In the genomic region with DNA sequence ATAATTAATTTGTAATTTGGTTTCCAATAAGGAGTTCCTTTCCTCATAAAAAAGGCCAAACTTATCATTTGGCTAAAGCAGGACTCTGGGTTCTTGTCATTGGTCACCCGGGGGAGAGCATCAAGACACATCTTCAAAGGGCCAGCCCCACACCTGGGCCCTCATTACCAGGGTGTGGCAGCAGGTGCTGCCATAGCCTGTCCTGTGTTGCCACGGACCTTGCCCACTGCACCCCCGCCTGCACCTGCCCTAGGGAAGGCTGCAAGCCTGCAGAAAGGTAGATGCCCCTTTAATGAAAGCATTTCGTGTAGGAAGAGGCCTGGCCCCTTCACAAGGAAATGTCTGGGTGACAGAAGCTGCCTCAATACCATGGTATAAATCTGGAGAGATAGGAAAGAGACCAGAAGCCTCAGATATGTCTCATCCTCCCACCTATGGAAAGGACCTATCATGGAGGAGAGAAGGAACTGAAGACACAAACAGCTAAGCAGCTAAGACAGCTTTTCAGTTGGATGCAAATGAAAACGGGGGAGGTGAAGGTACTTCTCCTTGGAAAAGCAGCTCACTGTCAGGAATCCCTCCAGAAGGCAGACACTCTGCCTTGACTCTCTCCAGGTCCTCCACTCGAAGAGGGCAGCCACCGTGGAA, we compare ENCODE assay signal across 36 mouse cellular contexts. TPM values are rescaled to one million over a fixed set of nuclear protein-coding genes. Genes with fewer than 3 reads are reported as not detected.
A peak's percentile ranks its signal among the peaks of the same experiment; 100 is the strongest.
DNase-seq lines count a peak whose midpoint lies in the region; ATAC-seq and TF ChIP-seq lines count a peak whose summit lies in the region.
"Had no signal": no experiment of that assay in that cellular context is flagged by ENCODE, and none has a peak within 500 bp of the region (broad histone marks: within the 10 kb centered on the region; RNA-seq: fewer than 3 reads in every experiment).

No protein-coding gene starts in this region.

- H3K4me2 ChIP-seq in intestine, postnatal 0 days (replicated peaks; ENCODE audit: low read depth), result no peak overlapping the region
- no peak overlapping the region for H3K4me2 ChIP-seq in hindbrain, postnatal 0 days (ENCODE audit: low read depth, low read length)
- H3K4me2 ChIP-seq: embryonic facial prominence, embryonic 13.5 days; forebrain, embryonic 12.5 days; forebrain, embryonic 15.5 days; heart, embryonic 12.5 days; heart, embryonic 15.5 days; hindbrain, embryonic 15.5 days had no signal

- no peaks in the 10 kb centered on the region for H3K36me3 ChIP-seq in intestine, postnatal 0 days (ENCODE audit: control insufficient read depth, insufficient read depth)
- no peaks in the 10 kb centered on the region for H3K36me3 ChIP-seq in hindbrain, postnatal 0 days (ENCODE audit: insufficient read depth, low read length)
- H3K36me3 ChIP-seq: embryonic facial prominence, embryonic 10.5 days; embryonic facial prominence, embryonic 13.5 days; forebrain, embryonic 12.5 days; forebrain, embryonic 15.5 days; G1E; heart, embryonic 12.5 days; heart, embryonic 15.5 days; hindbrain, embryonic 15.5 days had no signal

- TF ChIP-seq CTCF in intestine, postnatal 0 days (IDR thresholded peaks at IDR 0.05; ENCODE audit: low read depth), result 0 out of 2 replicates have a peak, but pooled peaks have one; percentile 3
- TF ChIP-seq CTCF in hindbrain, postnatal 0 days (IDR thresholded peaks at IDR 0.05; ENCODE audit: low read depth), result no peak

- H3K27me3 ChIP-seq in intestine, postnatal 0 days (replicated peaks; ENCODE audit: control insufficient read depth, insufficient read depth, low read length), result no peaks in the 10 kb centered on the region
- no peaks in the 10 kb centered on the region for H3K27me3 ChIP-seq in hindbrain, postnatal 0 days (ENCODE audit: insufficient read depth, low read length)
- H3K27me3 ChIP-seq: embryonic facial prominence, embryonic 13.5 days; forebrain, embryonic 12.5 days; forebrain, embryonic 15.5 days; heart, embryonic 15.5 days; hindbrain, embryonic 15.5 days; Patski had no signal

- DNase-seq in frontal cortex, adult 2 months (ENCODE audit: extremely low spot score in 1 of 2, low spot score in 1 of 2), result peak; percentile 6 to 22
- no peak for DNase-seq in frontal cortex, postnatal 10 days (ENCODE audit: low spot score in 2 of 2)
- DNase-seq in right cerebral cortex, adult 18-20 months, result peak; percentile 11
- DNase-seq in right cerebral cortex, postnatal 4 days, result no peak
- no peak for DNase-seq in heart, postnatal 36 days
- no peak for DNase-seq in hindbrain, postnatal 0 days (ENCODE audit: low spot score)
- DNase-seq: adrenal gland, postnatal 10 days; adrenal gland, postnatal 36 days; B cell, adult 2 months; cerebellum, adult 11 months; cerebellum, adult 2 months; cerebellum, adult 9-11 months; cerebellum, postnatal 25 days; embryo, embryonic 11 days; gastrocnemius, postnatal 25 days; heart, adult 18-20 months; heart, postnatal 10 days; heart, postnatal 4 days; kidney, adult 11 months had no signal

- no peak overlapping the region for H3K27ac ChIP-seq in intestine, postnatal 0 days (ENCODE audit: low read depth, low read length)
- H3K27ac ChIP-seq in hindbrain, postnatal 0 days, result no peak overlapping the region
- H3K27ac ChIP-seq: embryonic facial prominence, embryonic 10.5 days; embryonic facial prominence, embryonic 13.5 days; forebrain, embryonic 12.5 days; forebrain, embryonic 15.5 days; heart, embryonic 15.5 days; hindbrain, embryonic 15.5 days had no signal

- no peaks in the 10 kb centered on the region for H3K9me3 ChIP-seq in intestine, postnatal 0 days (ENCODE audit: control insufficient read depth)
- no peaks in the 10 kb centered on the region for H3K9me3 ChIP-seq in hindbrain, postnatal 0 days (ENCODE audit: low read length)
- H3K9me3 ChIP-seq: forebrain, embryonic 12.5 days; forebrain, embryonic 15.5 days; heart, embryonic 15.5 days; hindbrain, embryonic 15.5 days had no signal

- no peak overlapping the region for H3K4me3 ChIP-seq in intestine, postnatal 0 days (ENCODE audit: low read depth, low read length)
- H3K4me3 ChIP-seq in hindbrain, postnatal 0 days (ENCODE audit: low read length), result no peak overlapping the region
- H3K4me3 ChIP-seq: embryonic facial prominence, embryonic 10.5 days; embryonic facial prominence, embryonic 13.5 days; erythroblast, embryonic 14.5 days; forebrain, embryonic 12.5 days; forebrain, embryonic 15.5 days; heart, embryonic 12.5 days; heart, embryonic 15.5 days; hindbrain, embryonic 15.5 days had no signal

- intact Hi-C loops in heart, postnatal 36 days (cut with DNase I), result no loop called here

- 43% methylated on average over 7 of the region's 7 CpGs for WGBS in intestine, postnatal 0 days
- WGBS in hindbrain, postnatal 0 days, result 68% methylated on average over 7 of the region's 7 CpGs

- no peaks in the 10 kb centered on the region for H3K4me1 ChIP-seq in intestine, postnatal 0 days (replicated peaks; ENCODE audit: control insufficient read depth, insufficient read depth, low read length)
- no peaks in the 10 kb centered on the region for H3K4me1 ChIP-seq in hindbrain, postnatal 0 days (ENCODE audit: insufficient read depth, low read length)
- H3K4me1 ChIP-seq: embryonic facial prominence, embryonic 13.5 days; forebrain, embryonic 12.5 days; forebrain, embryonic 15.5 days; heart, embryonic 12.5 days; heart, embryonic 15.5 days; hindbrain, embryonic 15.5 days had no signal

- no peak overlapping the region for H3K9ac ChIP-seq in intestine, postnatal 0 days (ENCODE audit: low read depth, low read length)
- no peak overlapping the region for H3K9ac ChIP-seq in hindbrain, postnatal 0 days (replicated peaks; ENCODE audit: low read length)
- H3K9ac ChIP-seq: embryonic facial prominence, embryonic 13.5 days; forebrain, embryonic 12.5 days; forebrain, embryonic 15.5 days; heart, embryonic 12.5 days; heart, embryonic 15.5 days; hindbrain, embryonic 15.5 days had no signal

- ATAC-seq in intestine, postnatal 0 days, result peak; percentile 93
- no peak for ATAC-seq in hindbrain, postnatal 0 days
- ATAC-seq: forebrain, embryonic 15.5 days; Patski had no signal

RNA-seq across cellular contexts. Expression of a gene that starts 0.5 kb away (rescaled TPM):
- polyA plus RNA-seq in frontal cortex, adult 2 months (2012; rRNA removed), result 0.06 TPM in 1 of 2 replicates, not detected in the other
- not detected in 2 replicates for polyA plus RNA-seq in intestine, postnatal 0 days (2015; fragmentation: Nextera tagmentation; extraction: Ambion mirVana)
- total RNA-seq in heart, postnatal 36 days (2021), result not detected
- not detected in 2 replicates for total RNA-seq in hindbrain, postnatal 0 days (2014; rRNA removed)
- polyA plus RNA-seq in hindbrain, postnatal 0 days (2015; fragmentation: Nextera tagmentation; extraction: Ambion mirVana), result not detected in 2 replicates
- total RNA-seq: adrenal gland, adult 18-20 months; adrenal gland, postnatal 10 days; adrenal gland, postnatal 36 days; CH12.LX; G1E; gastrocnemius, adult 8-10 months; gastrocnemius, postnatal 25 days; heart, adult 18-20 months; heart, postnatal 10 days; heart, postnatal 4 days had no signal
- polyA plus RNA-seq: cerebellum, adult 2 months; embryonic facial prominence, embryonic 10.5 days; erythroblast, embryonic 14.5 days; forebrain, embryonic 12.5 days; forebrain, embryonic 15.5 days; G1E; heart, embryonic 12.5 days; heart, embryonic 15.5 days; hindbrain, embryonic 11.5 days; hindbrain, embryonic 15.5 days; Patski had no signal

RNA-seq across cellular contexts. Expression of a gene that starts 7.5 kb away (rescaled TPM):
- polyA plus RNA-seq in frontal cortex, adult 2 months (2012; rRNA removed), result not detected in 2 replicates
- polyA plus RNA-seq in intestine, postnatal 0 days (2015; fragmentation: Nextera tagmentation; extraction: Ambion mirVana), result 0.26 and 0.44 TPM in 2 replicates
- not detected for total RNA-seq in heart, postnatal 36 days (2021)
- total RNA-seq in hindbrain, postnatal 0 days (2014; rRNA removed), result 0.78 TPM in 1 of 2 replicates, not detected in the other
- polyA plus RNA-seq in hindbrain, postnatal 0 days (2015; fragmentation: Nextera tagmentation; extraction: Ambion mirVana), result 0.16 TPM in 2 replicates
- total RNA-seq: adrenal gland, adult 18-20 months; adrenal gland, postnatal 10 days; adrenal gland, postnatal 36 days; CH12.LX; G1E; gastrocnemius, adult 8-10 months; gastrocnemius, postnatal 25 days; heart, adult 18-20 months; heart, postnatal 10 days; heart, postnatal 4 days had no signal
- polyA plus RNA-seq: cerebellum, adult 2 months; cortical plate, adult 2 months; embryonic facial prominence, embryonic 10.5 days; erythroblast, embryonic 14.5 days; forebrain, embryonic 12.5 days; forebrain, embryonic 15.5 days; G1E; heart, embryonic 12.5 days; heart, embryonic 15.5 days; hindbrain, embryonic 11.5 days; hindbrain, embryonic 15.5 days; Patski had no signal

RNA-seq across cellular contexts. Expression of a gene that starts 16.9 kb away (rescaled TPM):
- not detected in 2 replicates for polyA plus RNA-seq in frontal cortex, adult 2 months (2012; rRNA removed)
- polyA plus RNA-seq in intestine, postnatal 0 days (2015; fragmentation: Nextera tagmentation; extraction: Ambion mirVana), result 0.09 and 0.16 TPM in 2 replicates
- not detected for total RNA-seq in heart, postnatal 36 days (2021)
- total RNA-seq in hindbrain, postnatal 0 days (2014; rRNA removed), result not detected in 2 replicates
- 0.14 TPM in 1 of 2 replicates, not detected in the other for polyA plus RNA-seq in hindbrain, postnatal 0 days (2015; fragmentation: Nextera tagmentation; extraction: Ambion mirVana)
- total RNA-seq: CH12.LX; G1E; gastrocnemius, adult 8-10 months; heart, adult 18-20 months; heart, postnatal 10 days; heart, postnatal 4 days had no signal
- polyA plus RNA-seq: cerebellum, adult 2 months; cortical plate, adult 2 months; embryonic facial prominence, embryonic 13.5 days; erythroblast, embryonic 14.5 days; forebrain, embryonic 12.5 days; forebrain, embryonic 15.5 days; G1E; heart, embryonic 12.5 days; heart, embryonic 15.5 days; hindbrain, embryonic 11.5 days; hindbrain, embryonic 15.5 days; Patski had no signal

RNA-seq across cellular contexts. Expression of a gene that starts 32.9 kb away (rescaled TPM):
- not detected in 2 replicates for polyA plus RNA-seq in frontal cortex, adult 2 months (2012; rRNA removed)
- polyA plus RNA-seq in intestine, postnatal 0 days (2015; fragmentation: Nextera tagmentation; extraction: Ambion mirVana), result not detected in 2 replicates
- not detected for total RNA-seq in heart, postnatal 36 days (2021)
- not detected in 2 replicates for total RNA-seq in hindbrain, postnatal 0 days (2014; rRNA removed)
- polyA plus RNA-seq in hindbrain, postnatal 0 days (2015; fragmentation: Nextera tagmentation; extraction: Ambion mirVana), result 0.13 TPM in 1 of 2 replicates, not detected in the other
- total RNA-seq: adrenal gland, adult 18-20 months; adrenal gland, postnatal 10 days; adrenal gland, postnatal 36 days; CH12.LX; gastrocnemius, adult 8-10 months; gastrocnemius, postnatal 25 days; heart, adult 18-20 months; heart, postnatal 10 days; heart, postnatal 4 days had no signal
- polyA plus RNA-seq: cerebellum, adult 2 months; cortical plate, adult 2 months; embryonic facial prominence, embryonic 10.5 days; erythroblast, embryonic 14.5 days; forebrain, embryonic 12.5 days; forebrain, embryonic 15.5 days; G1E; gonadal fat pad, adult 2 months; hindbrain, embryonic 11.5 days; Patski had no signal

RNA-seq across cellular contexts. Expression of a gene that starts 38.2 kb away (rescaled TPM):
- polyA plus RNA-seq in frontal cortex, adult 2 months (2012; rRNA removed), result not detected in 2 replicates
- 0.07 TPM in 1 of 2 replicates, not detected in the other for polyA plus RNA-seq in intestine, postnatal 0 days (2015; fragmentation: Nextera tagmentation; extraction: Ambion mirVana)
- not detected for total RNA-seq in heart, postnatal 36 days (2021)
- not detected in 2 replicates for total RNA-seq in hindbrain, postnatal 0 days (2014; rRNA removed)
- not detected in 2 replicates for polyA plus RNA-seq in hindbrain, postnatal 0 days (2015; fragmentation: Nextera tagmentation; extraction: Ambion mirVana)
- total RNA-seq: adrenal gland, adult 18-20 months; adrenal gland, postnatal 10 days; adrenal gland, postnatal 36 days; CH12.LX; G1E; gastrocnemius, adult 8-10 months; gastrocnemius, postnatal 25 days; heart, adult 18-20 months; heart, postnatal 10 days; heart, postnatal 4 days had no signal
- polyA plus RNA-seq: cerebellum, adult 2 months; cortical plate, adult 2 months; embryonic facial prominence, embryonic 10.5 days; embryonic facial prominence, embryonic 13.5 days; erythroblast, embryonic 14.5 days; forebrain, embryonic 12.5 days; forebrain, embryonic 15.5 days; G1E; heart, embryonic 12.5 days; heart, embryonic 15.5 days; hindbrain, embryonic 11.5 days; hindbrain, embryonic 15.5 days; Patski had no signal

Comparison
In these comparisons a context has a peak if more than half of its experiments do, and no peak if none do; other contexts are left out.
1. DNase-seq: peak in frontal cortex, adult 2 months (2 of 2) and right cerebral cortex, adult 18-20 months (single experiment); none in frontal cortex, postnatal 10 days (0 of 2), right cerebral cortex, postnatal 4 days (single experiment), heart, postnatal 36 days (0 of 2) and hindbrain, postnatal 0 days (single experiment).